Mouse (Mus musculus): ENCODE measurements around the gene Gipc3.

DNA sequence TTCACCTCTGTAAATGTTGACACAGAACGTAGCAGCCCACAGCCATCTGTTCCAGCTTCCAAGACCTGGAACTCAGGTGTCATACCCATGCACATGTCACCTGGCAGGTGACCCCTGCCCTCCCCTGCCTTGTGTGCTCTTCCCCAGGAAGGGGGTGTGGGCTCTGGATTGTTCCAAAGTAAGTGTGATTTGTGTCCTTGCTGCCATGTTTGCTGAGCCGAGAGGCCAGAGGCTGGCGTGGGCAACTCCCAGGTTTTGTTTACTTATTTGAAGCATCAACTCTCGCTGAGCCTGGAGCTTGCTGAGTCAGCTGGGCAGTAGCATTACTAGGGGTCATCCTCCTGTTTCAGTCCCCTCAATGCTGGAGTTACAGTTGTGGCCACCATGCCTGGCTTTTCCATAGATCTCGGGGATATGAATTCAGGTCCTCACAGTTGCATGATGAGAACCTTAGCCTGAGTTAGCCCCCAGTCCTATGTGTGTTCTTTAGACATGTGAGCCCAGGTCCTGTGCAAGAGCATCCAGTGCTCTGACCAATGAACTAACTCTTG lies 45.5 kb upstream of the Gipc3 start, which contains the start of gene Gm48552:
- TF ChIP-seq POLR2AphosphoS2 (IDR thresholded peaks at IDR 0.05; ENCODE audit: insufficient read length, low read depth) (no peak), MAX (IDR thresholded peaks at IDR 0.05; ENCODE audit: low read depth) (no peak), POLR2A (IDR thresholded peaks at IDR 0.05; ENCODE audit: insufficient read length, low read depth) (no peak), REST (IDR thresholded peaks at IDR 0.05; ENCODE audit: insufficient read depth, insufficient read length) (no peak)
